Mouse (Mus musculus): ENCODE data around the gene Hlcs. TPM values are rescaled to one million over a fixed set of nuclear protein-coding genes. Genes with fewer than 3 reads are reported as not detected.

The Hlcs gene
- 3.5 TPM in 2 replicates for polyA plus RNA-seq (2012; rRNA removed)

DNA sequence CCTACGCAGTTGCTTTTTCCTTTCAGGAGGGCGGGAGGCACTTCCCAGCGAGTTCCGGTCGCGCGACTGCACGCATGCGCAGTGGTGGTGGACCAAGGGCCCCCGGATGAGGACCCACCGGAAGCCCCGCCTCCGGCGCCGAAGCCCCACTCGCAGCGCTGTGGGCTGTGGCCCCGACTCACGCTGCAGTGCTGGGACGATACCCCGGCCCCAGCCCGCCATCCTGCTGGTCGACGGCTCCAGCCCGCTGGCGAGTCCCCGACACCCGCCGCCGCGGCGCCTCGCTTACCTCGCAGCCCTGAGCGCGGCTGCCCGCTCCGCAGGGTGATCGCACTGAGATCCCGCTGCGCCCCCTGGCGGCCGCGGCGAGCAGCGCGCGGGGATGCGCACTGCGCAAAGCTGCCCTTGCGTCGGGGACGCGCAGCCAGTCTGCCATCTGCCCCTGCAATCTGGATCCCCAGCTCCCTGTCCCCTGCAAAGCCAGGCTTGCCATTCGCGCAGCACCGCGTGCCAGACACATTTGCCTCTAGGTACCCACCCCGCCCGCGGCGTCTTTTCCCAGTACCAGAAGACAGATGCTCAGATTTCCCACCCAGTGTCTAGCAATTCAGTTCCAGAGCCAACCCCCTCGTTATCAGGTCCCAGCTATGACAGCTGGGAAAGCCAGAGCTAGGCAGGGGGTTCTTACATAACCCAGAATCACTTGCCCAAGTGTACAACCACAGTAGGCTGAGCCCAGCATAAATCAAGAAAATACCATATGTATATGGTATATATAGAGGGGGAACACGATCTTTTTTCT is at the start of gene Hlcs:
Gene Hlcs (minus strand): TSS at position 343 of the 802 bp plus-strand sequence.
- Histone ChIP-seq H3K4me3 (ENCODE audit: control insufficient read depth, low read depth, low read length) (peak within 1 kb of the TSS; percentile 100), H3K4me1 (ENCODE audit: control insufficient read depth, insufficient read depth, low read length) (peaks cover 8% of the 10 kb centered on the region), H3K27me3 (ENCODE audit: control insufficient read depth, insufficient read depth, low read length) (no peaks in the 10 kb centered on the region), H3K36me3 (ENCODE audit: control insufficient read depth, insufficient read depth, low read length) (no peaks in the 10 kb centered on the region), H3K27ac (ENCODE audit: control insufficient read depth, insufficient read depth, low read depth, low read length) (peak within 1 kb of the TSS; percentile 99)
- TF ChIP-seq POLR2A (IDR thresholded peaks at IDR 0.05; ENCODE audit: control insufficient read depth, low read depth, low read length) = peak; percentile 62
- TF ChIP-seq CTCF (IDR thresholded peaks at IDR 0.05; ENCODE audit: control insufficient read depth, insufficient read depth, insufficient replicate concordance, low read depth, low read length) = peak; percentile 98

DNA sequence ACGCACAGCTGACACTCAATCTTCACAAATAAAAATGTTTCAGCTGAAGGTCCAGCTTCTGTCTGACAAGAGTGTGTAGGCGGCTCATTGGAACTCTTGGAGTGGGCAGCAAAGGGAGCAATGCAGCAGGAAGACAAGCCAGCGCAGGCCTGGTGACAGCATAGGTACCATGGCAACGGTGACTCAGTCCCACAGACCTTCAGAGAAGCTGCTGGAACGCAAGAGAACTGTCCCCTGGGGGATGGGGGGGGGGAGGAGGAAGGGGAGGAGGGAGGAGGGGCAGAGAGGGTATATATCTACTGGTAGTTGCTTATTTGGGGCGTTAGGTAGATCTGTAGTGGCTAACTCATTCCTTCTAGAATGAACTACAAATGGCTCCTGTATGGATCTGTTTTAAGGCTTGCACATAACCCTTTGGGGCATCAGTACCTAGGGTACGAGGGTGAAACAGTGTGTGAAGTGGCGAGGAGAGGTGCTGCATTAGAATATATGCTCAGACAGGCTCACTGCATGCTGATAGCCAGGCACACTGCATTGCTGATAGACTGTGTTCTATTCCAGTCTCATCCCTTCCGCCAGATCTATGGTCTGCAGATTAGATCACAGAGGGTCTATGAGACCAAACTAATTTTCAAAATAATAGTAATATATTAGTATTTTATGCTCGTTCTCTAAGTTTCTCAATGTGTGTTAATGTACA is 49.0 kb upstream of the Hlcs start:
- H3K36me3 ChIP-seq (ENCODE audit: control insufficient read depth, insufficient read depth, low read length) = no peaks in the 10 kb centered on the region
- no peaks in the 10 kb centered on the region for H3K4me1 ChIP-seq (ENCODE audit: control insufficient read depth, insufficient read depth, low read length)
- TF ChIP-seq POLR2A (IDR thresholded peaks at IDR 0.05; ENCODE audit: control insufficient read depth, low read depth, low read length) (no peak), CTCF (IDR thresholded peaks at IDR 0.05; ENCODE audit: control insufficient read depth, insufficient read depth, insufficient replicate concordance, low read depth, low read length) (no peak)
- no peak overlapping the region for H3K4me3 ChIP-seq (ENCODE audit: control insufficient read depth, low read depth, low read length)
- H3K27ac ChIP-seq (ENCODE audit: control insufficient read depth, insufficient read depth, low read depth, low read length) = no peak overlapping the region
- no peaks in the 10 kb centered on the region for H3K27me3 ChIP-seq (ENCODE audit: control insufficient read depth, insufficient read depth, low read length)

- no peak for TF ChIP-seq CTCF (IDR thresholded peaks at IDR 0.05; ENCODE audit: control insufficient read depth, insufficient read depth, insufficient replicate concordance, low read depth, low read length)
- TF ChIP-seq POLR2A (IDR thresholded peaks at IDR 0.05; ENCODE audit: control insufficient read depth, low read depth, low read length) = no peak
- H3K4me3 ChIP-seq (ENCODE audit: control insufficient read depth, low read depth, low read length) = no peak overlapping the region
- H3K36me3 ChIP-seq (ENCODE audit: control insufficient read depth, insufficient read depth, low read length) = no peaks in the 10 kb centered on the region
- H3K27ac ChIP-seq (ENCODE audit: control insufficient read depth, insufficient read depth, low read depth, low read length) = no peak overlapping the region
- H3K4me1 ChIP-seq (ENCODE audit: control insufficient read depth, insufficient read depth, low read length) = no peaks in the 10 kb centered on the region
- no peaks in the 10 kb centered on the region for H3K27me3 ChIP-seq (ENCODE audit: control insufficient read depth, insufficient read depth, low read length)
Observed at GRCm38 (mm10) chr16:94360578-94361350, 47.4 kb upstream of the Hlcs start.

DNA sequence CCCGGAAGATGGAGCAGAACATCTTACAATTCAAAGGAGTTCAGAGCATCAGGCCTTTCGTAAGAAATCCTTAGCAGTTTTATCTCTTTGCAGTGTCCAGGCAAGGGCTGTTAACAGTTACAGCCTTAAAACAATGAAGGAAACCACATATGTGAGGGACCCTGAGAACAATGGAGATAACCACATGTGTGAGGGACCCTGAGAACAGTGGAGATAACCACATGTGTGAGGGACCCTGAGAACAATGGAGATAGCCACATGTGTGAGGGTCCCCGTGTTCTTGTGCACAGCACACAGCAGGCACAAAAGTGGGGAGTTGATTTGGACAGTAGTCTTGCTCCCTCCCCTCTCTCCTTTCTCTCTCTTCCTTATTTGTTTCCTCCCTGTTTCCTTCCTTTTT is 44.7 kb upstream of the Hlcs start:
- H3K4me3 ChIP-seq (ENCODE audit: control insufficient read depth, low read depth, low read length) = no peak overlapping the region
- TF ChIP-seq POLR2A (IDR thresholded peaks at IDR 0.05; ENCODE audit: control insufficient read depth, low read depth, low read length) (no peak), CTCF (IDR thresholded peaks at IDR 0.05; ENCODE audit: control insufficient read depth, insufficient read depth, insufficient replicate concordance, low read depth, low read length) (no peak)
- peaks cover 7% of the 10 kb centered on the region for H3K4me1 ChIP-seq (ENCODE audit: control insufficient read depth, insufficient read depth, low read length)
- H3K27me3 ChIP-seq (ENCODE audit: control insufficient read depth, insufficient read depth, low read length) = no peaks in the 10 kb centered on the region
- H3K36me3 ChIP-seq (ENCODE audit: control insufficient read depth, insufficient read depth, low read length) = no peaks in the 10 kb centered on the region
- H3K27ac ChIP-seq (ENCODE audit: control insufficient read depth, insufficient read depth, low read depth, low read length) = no peak overlapping the region

- TF ChIP-seq CTCF (IDR thresholded peaks at IDR 0.05; ENCODE audit: control insufficient read depth, insufficient read depth, insufficient replicate concordance, low read depth, low read length) (no peak), POLR2A (IDR thresholded peaks at IDR 0.05; ENCODE audit: control insufficient read depth, low read depth, low read length) (no peak)
- no peak overlapping the region for H3K27ac ChIP-seq (ENCODE audit: control insufficient read depth, insufficient read depth, low read depth, low read length)
- no peaks in the 10 kb centered on the region for H3K27me3 ChIP-seq (ENCODE audit: control insufficient read depth, insufficient read depth, low read length)
- no peak overlapping the region for H3K4me3 ChIP-seq (ENCODE audit: control insufficient read depth, low read depth, low read length)
- H3K36me3 ChIP-seq (ENCODE audit: control insufficient read depth, insufficient read depth, low read length) = no peaks in the 10 kb centered on the region
- peaks cover 7% of the 10 kb centered on the region for H3K4me1 ChIP-seq (ENCODE audit: control insufficient read depth, insufficient read depth, low read length)
Observed at GRCm38 (mm10) chr16:94356776-94357494, 43.6 kb upstream of the Hlcs start.

GRCm38 (mm10) chr16:94356046-94356445 is 42.7 kb upstream of the Hlcs start:
- peaks cover 7% of the 10 kb centered on the region for H3K4me1 ChIP-seq (ENCODE audit: control insufficient read depth, insufficient read depth, low read length)
- H3K4me3 ChIP-seq (ENCODE audit: control insufficient read depth, low read depth, low read length) = no peak overlapping the region; the same call in 1 of the 2 replicates
- H3K36me3 ChIP-seq (ENCODE audit: control insufficient read depth, insufficient read depth, low read length) = no peaks in the 10 kb centered on the region
- TF ChIP-seq POLR2A (IDR thresholded peaks at IDR 0.05; ENCODE audit: control insufficient read depth, low read depth, low read length) (no peak), CTCF (IDR thresholded peaks at IDR 0.05; ENCODE audit: control insufficient read depth, insufficient read depth, insufficient replicate concordance, low read depth, low read length) (no peak)
- no peaks in the 10 kb centered on the region for H3K27me3 ChIP-seq (ENCODE audit: control insufficient read depth, insufficient read depth, low read length)
- H3K27ac ChIP-seq (ENCODE audit: control insufficient read depth, insufficient read depth, low read depth, low read length) = no peak overlapping the region
